Mouse (Mus musculus) kidney, postnatal 0 days (tissue): ENCODE data around the gene Gm28710. TPM values are rescaled to one million over a fixed set of nuclear protein-coding genes. Genes with fewer than 3 reads are reported as not detected.
A peak's percentile ranks its signal among the peaks of the same experiment; 100 is the strongest.

Source experiments
- ATAC-seq: fragments of 200-750 bp; cut with Nextera tagmentation; replicated peaks from 2 replicates; pipeline ENCODE4 v1.8.0; 2017; ENCODE audit warnings: low read depth, moderate number of reproducible peaks, moderate TSS enrichment, moderate library complexity; ENCODE audit not compliant: low FRiP score
- DNase-seq: peaks from one replicate; pipeline ENCODE4 v3.0.0-alpha.2; 2016; ENCODE audit warnings: low spot score
- H3K27ac ChIP-seq: fragments of 300-500 bp; sonication (generic); 2 replicates; pipeline ENCODE4 v1.5.1; 2014; ENCODE audit warnings: mild to moderate bottlenecking
- H3K27me3 ChIP-seq: fragments of 300-500 bp; sonication (generic); 2 replicates; pipeline ENCODE4 v1.6.1; 2014; ENCODE audit warnings: low read length, mixed read lengths; ENCODE audit not compliant: insufficient read depth
- H3K36me3 ChIP-seq: fragments of 300-500 bp; sonication (generic); 2 replicates; pipeline ENCODE4 v1.6.1; 2014; ENCODE audit warnings: low read length, mixed read lengths; ENCODE audit not compliant: insufficient read depth
- H3K4me1 ChIP-seq: fragments of 300-500 bp; sonication (generic); replicated peaks from 2 replicates; pipeline ENCODE4 v1.6.1; 2014; ENCODE audit warnings: antibody characterized with exemption, low read length, mixed read lengths; ENCODE audit not compliant: insufficient read depth
- H3K4me2 ChIP-seq: fragments of 300-500 bp; sonication (generic); 2 replicates; pipeline ENCODE4 v1.6.1; 2014; ENCODE audit warnings: mild to moderate bottlenecking, low read length, moderate library complexity, mixed read lengths
- H3K4me3 ChIP-seq: fragments of 300-500 bp; sonication (generic); replicated peaks from 2 replicates; pipeline ENCODE4 v1.5.1; 2014; ENCODE audit warnings: low read depth, low read length
- H3K9ac ChIP-seq: fragments of 300-500 bp; sonication (generic); 2 replicates; pipeline ENCODE4 v1.6.1; 2014; ENCODE audit warnings: low read depth, low read length
- H3K9me3 ChIP-seq: fragments of 300-500 bp; sonication (generic); replicated peaks from 2 replicates; pipeline ENCODE4 v1.6.1; 2016; ENCODE audit warnings: low read length, inconsistent platforms, mixed read lengths
- CTCF ChIP-seq: IDR thresholded peaks from 2 replicates; pipeline ENCODE4 v1.5.1; 2016; ENCODE audit warnings: antibody characterized with exemption, low read depth, mild to moderate bottlenecking, moderate library complexity
- WGBS: fragments of 180-500 bp; shearing (Covaris S2); extraction: QIAGEN DNeasy Blood & Tissue Kit; methylation state at CpG from one replicate; pipeline ENCODE4 v1.1.7; 2014; 5-methylcytosine and 5-hydroxymethylcytosine counted together
- polyA plus RNA-seq: library from polyadenylated mRNA; unstranded; fragments of >200 nt; fragmentation: Nextera tagmentation; extraction: Ambion mirVana; gene quantifications from 2 replicates; pipeline ENCODE4 v1.2.1, GENCODE M21; 2015

The Gm28710 gene
- polyA plus RNA-seq, 1 experiment from 2014 or later: not detected

GRCm38 (mm10) chr5:16869309-16869915, 77.8 kb downstream of the Gm28710 start:
- peak; percentile 93 for TF ChIP-seq CTCF
- ATAC-seq (no peak), DNase-seq (peak; percentile 82)
- Histone ChIP-seq H3K4me2 (no peak overlapping the region), H3K36me3 (no peaks in the 10 kb centered on the region), H3K27me3 (no peaks in the 10 kb centered on the region), H3K4me1 (no peaks in the 10 kb centered on the region), H3K9me3 (no peaks in the 10 kb centered on the region), H3K9ac (no peak overlapping the region), H3K27ac (no peak overlapping the region), H3K4me3 (no peak overlapping the region)
- WGBS: 54% methylated on average over 2 of the region's 2 CpGs

GRCm38 (mm10) chr5:16894161-16894560, 102.6 kb downstream of the Gm28710 start:
- Histone ChIP-seq H3K27ac (no peak overlapping the region), H3K4me1 (no peaks in the 10 kb centered on the region), H3K4me2 (no peak overlapping the region), H3K9me3 (no peaks in the 10 kb centered on the region), H3K36me3 (no peaks in the 10 kb centered on the region), H3K9ac (no peak overlapping the region), H3K27me3 (no peaks in the 10 kb centered on the region), H3K4me3 (no peak overlapping the region)
- peak; percentile 45 for TF ChIP-seq CTCF
- ATAC-seq: no peak
- WGBS: 15% methylated on average over 1 of the region's 1 CpGs
- DNase-seq: peak; percentile 16

GRCm38 (mm10) chr5:16919791-16920190, 128.2 kb downstream of the Gm28710 start:
- Histone ChIP-seq H3K9ac (no peak overlapping the region), H3K4me1 (no peaks in the 10 kb centered on the region), H3K9me3 (no peaks in the 10 kb centered on the region), H3K27ac (no peak overlapping the region), H3K36me3 (no peaks in the 10 kb centered on the region), H3K27me3 (no peaks in the 10 kb centered on the region), H3K4me2 (no peak overlapping the region), H3K4me3 (no peak overlapping the region)
- ATAC-seq: no peak
- 94% methylated on average over 8 of the region's 8 CpGs for WGBS
- TF ChIP-seq CTCF: no peak
- DNase-seq: no peak

GRCm38 (mm10) chr5:16922473-16922872, 130.9 kb downstream of the Gm28710 start:
- Histone ChIP-seq H3K9me3 (no peaks in the 10 kb centered on the region), H3K4me3 (no peak overlapping the region), H3K4me1 (no peaks in the 10 kb centered on the region), H3K27ac (no peak overlapping the region), H3K27me3 (no peaks in the 10 kb centered on the region), H3K9ac (no peak overlapping the region), H3K36me3 (no peaks in the 10 kb centered on the region), H3K4me2 (no peak overlapping the region)
- DNase-seq: no peak
- 49% methylated on average over 1 of the region's 1 CpGs for WGBS
- ATAC-seq: no peak
- TF ChIP-seq CTCF: no peak

Other genes with a start within 250 kb of the Gm28710 start
- gene Hgf, start 238.3 kb upstream of the Gm28710 start, polyA plus RNA-seq: 1.8 and 1.9 TPM in 2 replicates